Mouse (Mus musculus) cerebellum, adult 8-10 months (tissue): ENCODE measurements around the gene Fut1.

Experiments
- DNase-seq: peaks from one replicate; pipeline ENCODE4 v3.0.0; 2022

The Fut1 gene

DNA sequence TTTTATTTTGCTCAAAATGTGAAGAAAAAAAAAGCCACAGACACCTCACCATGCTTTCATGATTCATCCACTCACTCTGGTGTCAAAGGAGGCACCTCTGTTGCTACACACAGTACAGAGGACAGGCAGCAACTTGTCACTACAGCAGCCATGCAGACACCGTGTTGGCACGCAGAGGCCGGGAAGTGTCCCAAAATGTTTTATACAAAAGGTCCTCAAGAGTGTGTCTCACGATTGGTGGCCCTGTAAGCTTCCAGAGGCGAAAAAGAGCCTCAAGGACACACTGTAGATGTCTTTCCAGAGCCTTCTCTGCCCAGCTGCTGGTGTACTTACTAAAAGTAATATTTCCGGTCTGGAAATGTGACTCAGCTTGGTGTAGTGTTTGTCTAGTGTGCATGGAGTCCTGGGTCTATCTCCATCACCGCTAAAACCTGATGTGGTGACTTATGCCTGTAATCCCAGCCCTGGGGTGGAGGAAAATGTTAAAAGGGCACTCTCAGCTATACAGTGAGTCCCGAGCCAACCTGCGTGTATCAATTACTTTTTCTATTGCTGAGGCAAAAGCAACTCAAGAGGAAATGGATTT, 11.3 kb upstream of the Fut1 start:
- DNase-seq: no peak

DNA sequence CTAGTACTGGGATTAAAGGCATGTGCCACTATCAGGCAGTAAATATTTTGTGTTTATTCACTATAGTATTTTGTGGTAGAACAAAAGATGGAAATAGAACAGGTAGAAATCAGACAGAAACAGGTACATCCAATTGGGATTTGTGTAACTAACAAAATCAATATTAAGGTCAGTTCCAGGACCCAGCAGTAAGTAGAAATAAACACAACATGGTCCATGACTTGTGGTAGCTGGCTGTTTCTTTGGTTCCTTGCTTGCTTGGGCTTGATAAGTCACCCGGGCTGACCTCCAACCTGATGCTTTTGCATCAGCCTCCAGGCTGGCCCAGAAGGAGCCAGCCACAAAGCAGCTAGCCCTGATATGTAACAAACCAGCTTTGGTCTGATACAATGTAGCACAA, 7.6 kb upstream of the Fut1 start:
- no peak for DNase-seq

DNA sequence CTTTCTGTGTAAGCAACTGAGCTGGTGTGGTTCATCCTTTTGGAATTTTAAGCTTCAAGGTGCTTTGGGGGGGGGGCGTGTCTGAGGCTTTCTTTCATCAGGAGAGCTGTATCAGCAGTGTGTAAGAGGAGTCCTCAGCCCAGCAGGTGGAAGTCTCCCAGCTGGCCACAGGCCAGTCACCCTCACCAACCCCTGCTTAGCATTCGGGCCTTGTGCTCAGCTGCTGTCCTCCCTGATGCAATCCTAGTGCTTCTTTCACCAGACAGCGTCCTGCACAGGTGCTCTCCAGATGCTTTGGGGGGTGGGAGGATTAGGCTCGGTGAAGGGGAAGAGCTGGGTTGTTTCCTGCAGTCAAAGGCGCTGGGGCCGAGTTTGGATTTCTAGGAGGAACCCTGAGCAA, 812 bp upstream of the Fut1 start:
- no peak for DNase-seq

DNA sequence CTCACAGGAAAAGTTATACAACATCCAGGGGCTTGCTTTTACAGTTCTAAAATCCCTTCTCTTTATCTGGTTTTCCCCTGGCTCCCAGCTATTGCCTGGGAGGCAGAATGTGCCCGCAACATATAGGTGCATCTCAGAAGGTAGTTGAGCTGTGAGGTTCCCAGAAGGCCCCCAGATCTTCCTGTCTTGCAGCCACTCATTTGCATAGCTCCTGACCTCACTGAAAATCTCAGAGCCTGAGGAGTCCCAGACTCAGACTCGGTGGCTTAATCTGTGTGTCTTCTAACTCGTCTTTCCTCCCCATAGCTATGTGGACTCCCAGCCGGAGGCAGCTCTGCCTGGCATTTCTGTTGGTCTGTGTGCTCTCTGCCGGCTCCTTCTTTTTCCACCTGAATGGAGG, 1.2 kb downstream of the Fut1 start:
- DNase-seq: no peak

DNA sequence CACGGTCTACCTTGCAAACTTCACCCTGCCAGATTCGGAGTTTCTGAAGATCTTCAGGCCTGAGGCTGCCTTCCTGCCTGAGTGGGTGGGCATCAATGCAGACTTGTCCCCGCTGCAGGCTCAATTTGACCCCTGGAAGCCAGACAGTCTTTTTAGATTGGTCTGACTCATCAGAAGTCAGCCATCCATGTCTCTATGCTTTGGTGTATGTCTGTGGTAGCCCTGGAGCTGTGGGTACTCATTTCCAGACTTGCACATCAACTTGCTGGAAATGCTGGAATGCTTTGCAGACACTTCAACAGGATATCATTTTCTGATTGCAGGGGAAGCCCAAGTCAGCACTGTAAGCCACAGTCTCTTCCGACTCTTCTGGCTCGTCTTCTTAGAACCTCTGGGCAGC, 2.5 kb downstream of the Fut1 start:
- no peak for DNase-seq

DNA sequence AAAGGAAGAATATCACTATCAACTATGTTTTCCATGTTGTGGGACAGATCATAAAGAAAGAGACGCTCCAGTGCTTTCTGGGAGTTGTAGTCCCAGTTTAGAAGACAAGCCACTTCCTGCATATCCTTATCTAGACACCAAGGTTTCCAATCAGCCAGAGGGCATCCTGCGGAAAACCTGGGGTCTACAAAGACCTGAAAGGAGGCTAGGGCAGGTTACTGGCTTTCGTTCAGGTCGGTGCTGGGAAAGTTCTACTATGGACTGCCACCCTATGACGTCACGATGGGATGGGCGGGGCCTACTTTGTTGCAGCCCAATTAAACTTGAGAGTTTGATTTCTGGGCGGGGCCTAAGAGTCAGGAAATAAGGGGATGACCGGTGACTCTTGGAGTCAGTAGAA, 4.4 kb downstream of the Fut1 start, which contains the start of gene Izumo1:
Izumo1 (plus strand) TSS at position 369 of the 400 bp plus-strand sequence.
- no peak for DNase-seq

DNA sequence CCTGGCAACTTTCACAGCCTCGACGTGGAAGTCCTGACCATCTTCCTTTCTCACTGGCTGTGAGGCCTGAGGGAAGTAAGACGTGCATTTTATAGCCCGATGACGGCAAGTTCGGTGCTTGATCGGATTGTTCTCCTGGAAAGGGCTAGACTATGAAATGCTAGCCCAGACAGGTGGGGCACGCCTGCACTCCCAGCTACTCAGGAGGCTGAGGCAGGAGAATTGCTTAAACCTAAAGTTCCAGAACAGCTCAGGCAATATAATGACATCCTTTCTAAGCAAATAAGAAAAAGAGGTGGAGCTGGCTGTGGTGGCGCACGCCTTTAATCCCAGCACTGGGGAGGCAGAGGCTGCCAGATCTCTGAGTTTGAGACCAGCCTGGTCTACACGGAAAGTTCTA, 6.4 kb downstream of the Fut1 start:
- DNase-seq: no peak

DNA sequence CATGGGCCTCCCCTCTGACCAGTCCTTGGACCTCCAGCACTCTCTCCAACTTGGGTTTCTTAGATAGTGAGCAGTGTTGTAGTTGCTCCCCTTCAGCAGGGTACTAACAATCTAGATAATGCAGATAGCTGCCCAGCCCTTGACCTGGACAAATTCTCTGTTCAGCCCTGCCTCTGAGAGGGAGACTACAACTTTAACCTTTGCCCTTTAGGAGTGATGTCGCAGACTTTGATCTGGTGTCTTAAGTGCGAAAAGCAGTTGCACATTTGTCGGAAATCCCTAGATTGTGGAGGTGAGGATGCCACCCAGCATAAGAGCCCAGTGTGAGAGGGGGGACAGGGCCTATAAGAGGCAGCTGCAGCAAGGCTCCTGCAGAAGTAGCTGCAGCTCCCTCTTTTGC, 7.6 kb downstream of the Fut1 start:
- DNase-seq: no peak

DNA sequence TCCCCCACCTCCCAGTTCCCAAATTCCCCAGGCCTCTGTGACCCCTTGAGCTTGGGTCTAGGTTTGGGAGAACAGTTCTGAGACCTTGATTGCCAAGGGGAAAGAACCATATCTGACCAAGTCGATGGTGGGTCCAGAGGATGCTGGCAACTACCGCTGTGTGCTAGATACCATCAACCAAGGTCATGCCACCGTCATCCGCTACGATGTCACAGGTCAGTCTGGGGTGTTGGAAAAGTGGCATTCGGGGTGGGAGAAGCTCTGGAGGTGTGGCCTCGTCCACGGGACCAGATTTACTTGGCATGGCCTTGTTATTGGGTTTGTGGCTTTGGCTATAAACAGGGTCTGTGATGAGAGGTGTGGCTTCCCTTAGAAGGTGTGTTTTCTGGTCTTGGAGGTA, 8.4 kb downstream of the Fut1 start:
- no peak for DNase-seq

DNA sequence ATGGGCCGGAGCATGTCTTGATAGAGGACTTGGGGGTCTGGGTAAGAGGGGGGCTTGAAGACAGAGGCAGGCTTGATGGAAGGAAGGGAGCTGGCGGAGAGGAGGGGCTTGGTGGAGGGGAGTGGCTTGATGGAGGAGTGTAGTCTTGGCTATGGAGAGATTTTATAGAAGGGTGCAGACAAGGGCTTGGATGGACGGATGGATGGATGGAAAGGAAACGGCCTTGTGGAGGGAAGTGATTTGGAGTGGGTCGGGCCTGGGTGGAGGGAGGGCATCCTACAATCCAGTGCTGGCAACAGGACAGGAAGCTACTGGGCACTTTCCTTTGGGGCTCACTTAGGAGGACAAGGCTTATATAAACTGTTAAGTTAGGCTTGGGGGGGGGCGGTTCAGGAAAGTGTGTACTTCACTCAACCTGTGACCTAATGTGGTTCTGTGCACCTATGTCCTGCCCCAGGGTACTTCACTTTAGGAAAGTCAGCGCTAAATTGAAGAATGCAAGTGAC, 9.5 kb downstream of the Fut1 start:
- DNase-seq: no peak

DNA sequence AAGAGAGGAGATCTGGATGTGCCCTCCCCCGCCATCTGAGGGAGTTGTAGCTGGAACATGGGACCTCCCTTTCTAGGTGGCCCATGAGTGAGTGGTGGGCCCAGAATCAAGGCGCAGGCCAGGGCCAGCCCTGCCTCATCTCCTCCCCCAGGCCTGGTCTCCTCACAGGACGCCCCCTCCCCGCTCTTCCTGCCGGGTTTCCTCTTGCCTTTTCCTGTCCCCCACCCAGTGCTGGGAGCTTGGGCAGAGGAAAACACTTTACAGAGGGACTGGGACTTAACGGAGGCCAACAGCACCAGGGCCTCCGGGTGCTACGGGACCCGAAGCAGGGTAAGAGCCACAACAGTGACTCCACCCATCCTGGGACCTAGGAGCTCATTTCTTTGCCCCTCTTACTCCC, 10.2 kb downstream of the Fut1 start, which contains the start of gene Rasip1:
Rasip1 (plus strand) TSS at position 228 of the 400 bp plus-strand sequence.
- no peak for DNase-seq

DNA sequence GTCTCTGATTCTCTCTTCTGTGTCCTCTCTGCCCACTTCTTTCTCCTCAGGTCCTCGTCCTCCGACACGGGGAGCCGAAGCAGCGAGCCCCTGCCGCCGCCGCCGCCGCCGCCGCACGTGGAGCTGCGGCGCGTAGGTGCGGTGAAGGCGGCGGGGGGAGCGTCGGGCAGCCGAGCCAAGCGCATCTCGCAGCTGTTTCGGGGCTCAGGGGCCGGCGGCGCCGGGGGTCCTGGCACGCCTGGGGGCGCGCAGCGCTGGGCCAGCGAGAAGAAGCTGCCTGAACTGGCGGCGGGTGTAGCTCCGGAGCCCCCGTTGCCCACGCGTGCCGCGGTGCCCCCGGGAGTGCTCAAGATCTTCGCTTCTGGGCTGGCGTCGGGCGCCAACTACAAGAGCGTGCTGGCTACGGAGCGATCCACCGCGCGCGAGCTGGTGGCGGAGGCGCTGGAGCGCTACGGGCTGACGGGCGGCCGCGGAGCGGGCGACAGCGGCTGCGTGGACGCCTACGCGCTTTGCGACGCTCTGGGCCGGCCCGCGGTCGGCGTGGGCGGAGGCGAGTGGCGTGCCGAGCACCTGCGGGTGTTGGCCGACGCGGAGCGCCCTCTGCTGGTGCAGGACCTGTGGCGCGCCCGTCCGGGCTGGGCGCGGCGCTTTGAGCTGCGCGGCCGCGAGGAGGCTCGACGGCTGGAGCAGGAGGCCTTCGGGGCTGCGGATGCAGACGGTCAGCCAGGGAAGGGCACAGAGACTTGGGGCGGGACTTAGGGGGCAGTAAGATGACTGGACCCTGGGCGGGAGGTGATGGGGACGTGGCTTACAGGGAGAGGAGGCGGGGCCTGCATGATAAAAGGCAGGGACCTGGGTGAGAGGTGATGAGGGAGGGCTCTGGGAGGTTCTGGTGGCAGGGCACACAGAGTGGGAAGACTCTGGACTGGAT, 11.5 kb downstream of the Fut1 start:
- peak; percentile 93 for DNase-seq

DNA sequence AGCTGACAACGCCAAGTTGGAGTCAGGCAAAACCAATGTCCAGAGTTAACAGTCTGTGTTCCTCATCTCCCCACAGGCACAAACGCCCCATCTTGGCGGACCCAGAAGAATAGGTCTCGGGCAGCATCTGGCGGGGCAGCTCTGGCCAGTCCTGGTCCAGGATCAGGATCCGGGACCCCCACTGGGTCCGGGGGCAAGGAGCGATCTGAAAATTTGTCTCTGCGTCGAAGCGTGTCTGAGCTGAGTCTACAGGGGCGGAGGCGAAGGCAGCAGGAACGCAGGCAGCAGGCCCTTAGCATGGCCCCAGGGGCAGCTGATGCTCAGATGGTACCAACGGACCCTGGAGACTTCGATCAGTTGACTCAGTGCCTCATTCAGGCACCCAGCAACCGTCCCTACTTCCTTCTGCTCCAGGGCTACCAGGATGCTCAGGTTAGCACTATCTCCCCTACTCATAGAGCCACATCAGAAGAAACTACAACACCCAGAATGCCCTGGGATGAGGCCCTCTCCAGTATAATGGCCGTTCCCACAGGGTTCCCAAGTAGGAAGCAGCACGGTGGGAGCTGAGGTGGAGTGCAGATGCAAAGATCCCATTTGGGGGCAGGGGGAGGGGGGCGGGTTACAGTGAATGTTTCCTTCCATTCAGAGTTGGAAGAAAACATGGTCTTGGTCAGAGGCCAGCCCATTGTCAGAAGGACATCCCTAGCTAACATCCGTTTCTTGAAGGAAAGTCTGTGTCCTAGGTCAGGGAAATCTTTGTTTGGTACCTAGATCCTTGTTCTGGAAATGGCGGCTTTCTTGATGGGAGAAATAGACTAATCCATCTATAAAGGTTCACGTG, 13.2 kb downstream of the Fut1 start:
- DNase-seq: no peak

DNA sequence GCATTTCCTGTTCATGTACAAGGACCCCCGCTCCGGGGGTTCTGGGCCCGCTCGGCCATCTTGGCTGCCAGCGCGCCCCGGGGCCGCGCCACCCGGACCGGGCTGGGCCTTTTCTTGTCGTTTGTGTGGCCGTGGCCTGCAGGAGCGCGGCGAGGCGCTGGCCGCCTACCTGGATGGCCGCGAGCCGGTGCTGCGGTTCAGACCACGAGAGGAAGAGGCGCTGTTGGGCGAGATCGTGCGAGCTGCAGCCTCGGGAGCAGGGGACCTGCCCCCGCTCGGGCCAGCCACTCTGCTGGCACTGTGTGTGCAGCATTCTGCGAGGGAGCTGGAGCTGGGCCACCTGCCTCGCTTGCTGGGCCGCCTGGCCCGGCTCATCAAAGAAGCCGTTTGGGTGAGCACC, 15.4 kb downstream of the Fut1 start:
- DNase-seq: peak; percentile 75

DNA sequence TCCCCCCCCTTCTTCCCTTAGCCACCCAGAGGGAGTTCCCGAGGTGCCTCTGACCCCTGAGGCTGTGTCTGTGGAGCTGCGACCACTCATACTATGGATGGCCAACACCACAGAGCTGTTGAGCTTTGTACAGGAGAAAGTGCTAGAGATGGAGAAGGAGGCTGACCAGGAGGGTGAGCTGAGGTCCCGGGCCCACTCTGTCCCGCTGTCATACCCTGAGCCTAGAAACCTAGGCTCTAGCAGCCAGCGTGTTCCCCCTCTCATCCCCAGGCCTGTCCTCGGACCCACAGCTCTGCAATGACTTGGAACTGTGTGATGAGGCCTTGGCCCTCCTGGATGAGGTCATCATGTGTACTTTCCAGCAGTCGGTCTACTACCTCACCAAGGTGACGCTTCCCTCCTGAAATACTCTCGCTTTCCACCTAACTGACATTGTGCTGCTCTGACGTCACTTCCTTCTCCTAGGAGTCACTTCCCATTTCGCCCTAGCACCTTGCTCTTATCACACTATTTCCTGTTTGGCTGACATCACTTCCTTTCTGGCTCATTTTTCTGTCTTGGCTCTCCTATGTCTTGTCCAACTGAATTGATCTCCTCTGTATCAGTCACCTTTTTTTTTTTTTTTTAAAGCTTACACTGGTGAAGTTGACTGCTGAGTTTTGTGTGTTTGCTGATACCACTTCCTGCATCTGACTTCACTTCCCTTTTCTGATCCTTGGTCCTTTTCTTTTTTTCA, 18.0 kb downstream of the Fut1 start:
- DNase-seq: no peak

DNA sequence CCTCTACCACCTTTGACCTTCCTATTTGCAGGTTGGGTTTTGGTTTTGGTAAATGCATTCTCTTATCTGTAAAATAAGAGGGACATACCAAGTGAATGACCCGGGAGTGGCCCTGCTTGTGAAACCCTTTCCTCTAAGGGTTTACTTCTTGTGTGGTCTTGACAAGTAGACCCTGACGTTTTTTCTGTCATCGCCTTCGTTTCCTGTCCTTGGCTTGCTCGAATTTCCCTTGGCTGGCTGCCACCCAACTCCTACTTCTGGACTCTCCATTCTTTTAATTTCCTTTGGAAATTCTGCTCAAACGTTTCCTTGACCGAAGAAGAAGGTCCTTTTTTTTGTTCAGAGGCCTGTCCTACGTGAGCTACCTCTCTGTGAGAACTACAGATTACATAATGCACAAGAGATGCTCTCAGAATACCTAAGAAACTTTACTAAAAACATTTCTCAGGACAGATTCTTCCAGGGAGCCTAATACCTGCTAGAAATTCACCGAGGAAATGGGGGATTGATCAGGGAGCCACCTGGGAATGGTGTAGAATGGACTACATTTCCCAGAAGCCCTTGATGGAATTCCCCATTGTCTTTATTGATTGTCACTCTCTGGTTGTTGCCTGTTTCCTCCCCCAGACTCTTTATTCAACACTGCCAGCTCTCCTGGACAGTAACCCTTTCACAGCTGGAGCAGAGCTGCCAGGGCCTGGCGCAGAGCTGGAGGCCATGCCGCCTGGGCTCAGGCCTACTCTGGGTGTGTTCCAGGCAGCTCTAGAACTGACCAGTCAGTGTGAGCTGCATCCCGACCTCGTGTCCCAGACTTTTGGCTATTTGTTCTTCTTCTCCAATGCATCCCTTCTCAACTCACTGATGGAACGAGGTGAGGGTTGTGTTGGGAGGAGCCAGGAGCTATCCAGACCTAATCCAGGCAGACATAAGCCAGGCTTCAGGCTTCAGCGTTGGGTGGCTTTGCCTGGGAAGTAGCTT, 18.9 kb downstream of the Fut1 start:
- DNase-seq: no peak

DNA sequence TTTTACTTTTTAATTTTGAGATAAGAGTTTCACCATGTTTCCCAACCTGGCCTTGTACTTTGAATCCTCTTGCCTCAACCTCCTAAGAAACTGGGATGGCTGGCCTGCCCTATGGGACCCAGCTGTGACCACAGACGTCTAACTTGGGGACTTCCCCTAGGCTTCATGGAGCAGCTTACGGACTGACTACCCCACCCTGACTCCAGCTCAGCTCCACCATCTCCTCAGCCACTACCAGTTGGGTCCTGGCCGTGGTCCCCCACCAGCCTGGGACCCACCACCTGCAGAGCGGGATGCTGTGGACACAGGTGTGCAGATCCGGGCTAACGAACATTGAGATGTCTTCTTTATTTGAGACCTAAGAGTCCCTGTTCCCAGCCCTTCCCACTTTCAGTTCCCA, 20.6 kb downstream of the Fut1 start:
- DNase-seq: peak; percentile 46

DNA sequence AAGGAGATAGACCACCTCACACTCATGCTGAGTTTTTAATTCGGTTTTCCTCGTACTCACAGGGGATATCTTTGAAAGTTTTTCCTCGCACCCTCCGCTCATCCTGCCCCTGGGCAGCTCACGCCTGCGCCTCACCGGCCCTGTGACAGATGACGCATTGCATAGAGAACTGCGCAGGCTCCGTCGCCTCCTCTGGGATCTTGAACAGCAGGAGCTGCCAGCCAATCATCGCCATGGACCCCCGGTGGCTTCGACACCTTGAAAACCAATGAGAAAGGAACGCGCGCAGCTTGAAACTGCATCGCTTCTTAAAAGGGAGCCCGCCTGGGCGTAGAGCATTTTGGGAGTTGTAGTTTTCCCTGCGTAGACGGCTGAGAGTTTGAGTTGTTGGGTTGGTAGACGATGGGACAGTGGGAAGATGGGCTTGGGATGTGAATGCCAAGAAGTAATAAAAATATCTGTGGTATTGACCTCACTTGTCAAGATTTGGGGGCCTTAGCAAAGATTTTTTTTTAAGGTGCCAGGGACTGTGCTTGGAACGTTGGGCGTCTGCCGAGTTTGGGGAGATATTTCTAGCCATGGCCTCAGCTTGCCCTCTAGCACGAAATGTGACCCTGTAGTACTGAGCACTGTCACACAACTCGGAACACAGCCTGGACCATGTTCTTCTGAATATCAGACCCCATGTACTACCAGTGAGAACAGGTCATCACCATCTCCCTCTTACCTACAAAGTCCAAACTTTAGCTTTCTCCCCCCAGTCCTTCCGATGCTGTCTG, 21.7 kb downstream of the Fut1 start:
- DNase-seq: peak; percentile 97

DNA sequence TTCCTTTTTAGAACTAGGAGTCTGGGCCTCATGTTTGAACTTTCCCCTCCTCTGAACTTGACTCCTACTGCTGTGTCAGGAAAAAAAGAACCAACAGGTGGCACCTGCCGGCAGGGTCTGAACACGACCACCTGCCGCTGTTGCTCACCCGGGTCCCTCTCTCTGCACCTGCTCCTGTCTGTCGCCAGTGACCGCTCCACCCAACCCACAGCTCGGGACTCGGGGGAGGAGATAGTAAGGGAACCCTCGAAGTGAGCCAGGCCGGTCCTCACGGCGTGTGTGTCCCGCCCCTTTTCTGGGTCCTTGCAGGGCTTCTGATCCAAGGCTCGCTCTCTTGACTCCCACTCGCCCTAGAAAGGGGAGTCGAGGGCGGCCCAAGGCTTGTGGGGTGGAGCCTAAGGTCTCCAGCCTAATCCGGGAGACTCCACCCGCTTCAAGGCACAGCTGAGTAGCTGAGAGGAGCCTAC, 22.5 kb downstream of the Fut1 start, which contains the start of gene Mamstr:
Mamstr (plus strand) TSS at position 417 of the 467 bp plus-strand sequence.
- peak; percentile 47 for DNase-seq
